Mouse (Mus musculus) urinary bladder, postnatal 0 days (tissue): Measurements from ENCODE around the gene Rho. TPM values are rescaled to one million over a fixed set of nuclear protein-coding genes. Genes with fewer than 3 reads are reported as not detected.

Source experiments
- polyA plus RNA-seq: library from polyadenylated mRNA; unstranded; fragments of >200 nt; fragmentation: Nextera tagmentation; extraction: Ambion mirVana; gene quantifications from 2 replicates; pipeline ENCODE4 v1.2.1, GENCODE M21; 2015

Gene Rho
- 0.10 TPM in 1 of 2 replicates, not detected in the other for polyA plus RNA-seq

GRCm38 (mm10) chr6:115931639-115932038 is at the start of gene Rho:
Gene Rho (plus strand): TSS chr6:115931748.

GRCm38 (mm10) chr6:115944638-115945037 is 13.1 kb downstream of the Rho start, which contains the start of gene H1foo:
Gene H1foo (plus strand): TSS chr6:115944938.

Other genes starting within 250 kb of the Rho start
- gene Tmem40, start 169.3 kb upstream of the Rho start, polyA plus RNA-seq: 30.7 and 33.4 TPM in 2 replicates
- gene Cand2, start 157.2 kb upstream of the Rho start, polyA plus RNA-seq: 3.6 and 3.7 TPM in 2 replicates
- gene Rpl32, start 123.0 kb upstream of the Rho start, polyA plus RNA-seq: 1,823 and 1,855 TPM in 2 replicates
- 0.11 and 0.24 TPM in 2 replicates for gene Efcab12, start 93.3 kb upstream of the Rho start, polyA plus RNA-seq
- gene Mbd4, start 78.4 kb upstream of the Rho start, polyA plus RNA-seq: 4.1 and 4.3 TPM in 2 replicates
- 5.2 and 6.2 TPM in 2 replicates for gene Ift122, start 78.3 kb upstream of the Rho start, polyA plus RNA-seq
- not detected in 2 replicates for gene H1foo, start 13.2 kb downstream of the Rho start, polyA plus RNA-seq
- gene Plxnd1, start 63.3 kb downstream of the Rho start, polyA plus RNA-seq: 8.4 and 8.5 TPM in 2 replicates